Mouse (Mus musculus) layer of hippocampus, adult 18-20 months (tissue): ENCODE results near the gene Tmcc1. TPM values are rescaled to one million over a fixed set of nuclear protein-coding genes. Genes with fewer than 3 reads are reported as not detected.

Experiments used
- DNase-seq, 2 experiments: peaks; one replicate each; pipeline ENCODE4 v3.0.0; 2022; ENCODE audit warnings: low spot score in 2 of 2
- total RNA-seq, 2 experiments: library from RNA; stranded (reverse); gene quantifications; 2 replicates each; pipeline ENCODE4 v1.2.3; 2021

Tmcc1 gene
- total RNA-seq, 2 experiments from 2014 or later = 82.0 to 91.7 TPM

- peak; percentile 70 to 80 for DNase-seq
Observed at GRCm38 (mm10) chr6:115994877-115995520, 198.3 kb downstream of the Tmcc1 start, which contains the start of gene Plxnd1. Gene Plxnd1 (minus strand): TSS chr6:115995005.

GRCm38 (mm10) chr6:115994146-115994876 lies 199.0 kb downstream of the Tmcc1 start:
- DNase-seq = no peak

- DNase-seq = no peak
Observed at GRCm38 (mm10) chr6:115993463-115994145, 199.7 kb downstream of the Tmcc1 start.

- no peak for DNase-seq
Observed at GRCm38 (mm10) chr6:115992981-115993380, 200.3 kb downstream of the Tmcc1 start.

- no peak for DNase-seq
Observed at GRCm38 (mm10) chr6:115991881-115992620, 201.2 kb downstream of the Tmcc1 start.

- DNase-seq = no peak
Observed at GRCm38 (mm10) chr6:115991108-115991880, 202.0 kb downstream of the Tmcc1 start.

GRCm38 (mm10) chr6:115990479-115990878 lies 202.8 kb downstream of the Tmcc1 start:
- DNase-seq = no peak

GRCm38 (mm10) chr6:115990056-115990455 lies 203.2 kb downstream of the Tmcc1 start:
- no peak for DNase-seq

GRCm38 (mm10) chr6:115989607-115990006 lies 203.7 kb downstream of the Tmcc1 start:
- peak in 1 of 2 experiments; percentile 35 for DNase-seq

- DNase-seq = no peak
Observed at GRCm38 (mm10) chr6:115989032-115989431, 204.3 kb downstream of the Tmcc1 start.

GRCm38 (mm10) chr6:115987096-115987747 lies 206.1 kb downstream of the Tmcc1 start:
- no peak for DNase-seq

- DNase-seq = no peak
Observed at GRCm38 (mm10) chr6:115986472-115987095, 206.7 kb downstream of the Tmcc1 start.

- DNase-seq = no peak
Observed at GRCm38 (mm10) chr6:115985622-115986021, 207.7 kb downstream of the Tmcc1 start.

GRCm38 (mm10) chr6:115984580-115984979 lies 208.7 kb downstream of the Tmcc1 start:
- DNase-seq = no peak

- DNase-seq = no peak
Observed at GRCm38 (mm10) chr6:115983306-115984038, 209.8 kb downstream of the Tmcc1 start.

- DNase-seq = no peak
Observed at GRCm38 (mm10) chr6:115982889-115983288, 210.4 kb downstream of the Tmcc1 start.

GRCm38 (mm10) chr6:115978596-115978995 lies 214.7 kb downstream of the Tmcc1 start:
- DNase-seq = no peak

GRCm38 (mm10) chr6:115977810-115978209 lies 215.5 kb downstream of the Tmcc1 start:
- no peak for DNase-seq

- DNase-seq = no peak
Observed at GRCm38 (mm10) chr6:115975606-115976005, 217.7 kb downstream of the Tmcc1 start.
